Mouse (Mus musculus) embryonic stem cell, embryonic (primary cell): ENCODE measurements around the gene Atg2a.

ENCODE experiments used
- CTCF ChIA-PET, 4 experiments: fragments of 300-600 bp in 2 of 4; fragments of 350-600 bp in 2 of 4; sonication (Branson Sonifier 250); formaldehyde crosslinking; loops; one replicate each; lab custom pipeline; 2022; ENCODE audit warnings: inconsistent platforms in 2 of 4; lab: Charles Lee
- POLR2A ChIA-PET, 4 experiments: fragments of 300-600 bp in 2 of 4; fragments of 350-600 bp in 2 of 4; sonication (Branson Sonifier 250); formaldehyde crosslinking; loops; one replicate each; lab custom pipeline; 2022; ENCODE audit warnings: antibody characterized with exemption in 4 of 4, inconsistent platforms in 1 of 4; lab: Charles Lee

Atg2a gene

GRCm38 (mm10) chr19:6241274-6242107 lies at the start of gene Atg2a:
Gene Atg2a, plus strand, starts transcription at chr19:6241668.
- POLR2A ChIA-PET, result interaction anchor here (0.5 to 2.7 kb wide), 97 partner anchors 8 to 1217 kb away, joined by 3 to 27 read pairs (median 4); partner anchors contain the start of genes Cdc42bpg (in 2 of the 4), Cdca5 (in 2 of the 4), Ehd1 (in 2 of the 4) and Gpha2 (in 2 of the 4)
- CTCF ChIA-PET, result interaction anchor here (0.6 to 2.1 kb wide), 20 partner anchors 12 to 223 kb away, joined by 3 to 11 read pairs (median 5); partner anchors contain the start of genes Ehd1 (in 2 of the 4), Arl2 (in 1 of the 4), Cdc42bpg (in 1 of the 4) and Gpha2 (in 1 of the 4)

GRCm38 (mm10) chr19:6204265-6204664 lies 37.2 kb upstream of the Atg2a start:
- CTCF ChIA-PET, result interaction anchor here in 1 of 4 experiments (0.6 kb wide), 1 partner anchor 284 kb away, joined by 3 read pairs; no protein-coding TSS in a partner anchor
- POLR2A ChIA-PET, result no interaction called here

GRCm38 (mm10) chr19:6206716-6207115 lies 34.8 kb upstream of the Atg2a start:
- CTCF ChIA-PET, result no interaction called here

DNA sequence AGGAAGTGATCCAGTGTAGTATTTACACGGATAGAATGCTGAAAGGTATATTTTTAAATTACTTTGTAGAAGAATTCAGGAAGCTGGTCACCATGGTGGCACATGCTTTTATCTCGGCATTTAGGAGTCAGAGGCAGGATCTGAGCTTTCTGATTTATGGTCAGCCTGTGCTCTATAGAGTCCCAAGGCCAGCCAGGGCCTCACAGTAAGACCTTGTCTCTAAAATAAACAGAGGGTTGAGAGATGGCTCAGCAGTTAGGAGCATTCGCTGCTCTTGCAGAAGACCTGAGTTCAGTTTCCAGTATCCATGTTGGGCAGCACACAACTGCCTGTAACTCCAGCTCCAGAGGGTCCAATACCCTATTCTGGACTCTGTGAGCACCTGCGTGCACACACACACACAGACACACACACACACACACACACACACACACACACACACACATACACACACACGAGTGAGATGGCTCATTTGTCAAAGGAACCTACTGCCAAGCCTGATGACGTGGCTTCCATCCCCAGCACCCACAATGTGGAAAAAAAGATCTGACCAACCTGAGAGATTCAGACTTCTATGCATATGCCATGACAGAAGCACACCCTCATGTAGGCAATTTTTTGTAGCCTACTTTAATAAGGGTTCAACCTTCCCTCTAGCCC lies 25.3 kb upstream of the Atg2a start:
- CTCF ChIA-PET, result interaction anchor here in 2 of 4 experiments (0.6 to 1.9 kb wide), 2 partner anchors 10 to 741 kb away, joined by 4 to 5 read pairs; partner anchors contain the start of gene Gpha2 (in 1 of the 2)
- POLR2A ChIA-PET, result interaction anchor here in 1 of 4 experiments (0.6 to 1.4 kb wide), 3 partner anchors 14 to 475 kb away, joined by 3 to 4 read pairs (median 3); partner anchors contain the start of gene Ltbp3

More at GRCm38 (mm10) chr19:6206716-6207115, 34.8 kb upstream of the Atg2a start:
- POLR2A ChIA-PET, result interaction anchor here in 1 of 4 experiments (0.8 kb wide), 1 partner anchor 63 kb away, joined by 3 read pairs; no protein-coding TSS in a partner anchor

DNA sequence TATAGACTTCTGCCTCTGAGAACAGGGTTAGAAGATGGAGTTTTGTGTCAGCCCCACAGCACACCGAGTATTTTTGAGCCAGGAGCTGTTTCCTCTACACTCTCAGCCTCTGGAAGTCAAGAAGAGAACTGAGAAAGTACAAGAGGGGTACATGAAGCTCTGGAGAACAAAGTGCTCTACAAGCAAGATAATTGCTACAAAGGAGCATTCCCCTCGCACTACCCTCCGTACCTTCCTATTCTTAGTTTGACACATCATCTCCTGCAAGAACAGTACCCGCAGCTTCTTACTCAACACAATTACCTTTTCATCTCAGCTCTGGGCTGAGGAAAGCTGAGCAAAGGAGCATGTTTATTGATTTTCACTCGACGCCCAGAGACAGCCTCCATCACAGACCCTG lies 22.9 kb upstream of the Atg2a start:
- POLR2A ChIA-PET, result interaction anchor here in 2 of 4 experiments (0.8 to 1.1 kb wide), 2 partner anchors 10 kb away, joined by 3 to 5 read pairs; no protein-coding TSS in a partner anchor
- CTCF ChIA-PET, result interaction anchor here in 1 of 4 experiments (0.6 kb wide), 1 partner anchor 401 kb away, joined by 3 read pairs; no protein-coding TSS in a partner anchor

- CTCF ChIA-PET, result interaction anchor here (0.5 to 2.5 kb wide), 20 partner anchors 9 to 937 kb away, joined by 3 to 7 read pairs (median 4); partner anchors contain the start of genes Arl2 (in 3 of the 4), Batf2 (in 1 of the 4), Ppp2r5b (in 1 of the 4) and Znhit2 (in 1 of the 4)
- POLR2A ChIA-PET, result interaction anchor here in 3 of 4 experiments (0.6 to 2.9 kb wide), 38 partner anchors 8 to 763 kb away, joined by 3 to 17 read pairs (median 3); partner anchors contain the start of genes Atg2a (in 2 of the 3), Ppp2r5b (in 2 of the 3), Arl2 (in 1 of the 3) and Batf2 (in 1 of the 3)
Observed at GRCm38 (mm10) chr19:6226135-6226534, 15.3 kb upstream of the Atg2a start, which contains the start of gene Gpha2. Gene Gpha2, plus strand, starts transcription at chr19:6226380.

DNA sequence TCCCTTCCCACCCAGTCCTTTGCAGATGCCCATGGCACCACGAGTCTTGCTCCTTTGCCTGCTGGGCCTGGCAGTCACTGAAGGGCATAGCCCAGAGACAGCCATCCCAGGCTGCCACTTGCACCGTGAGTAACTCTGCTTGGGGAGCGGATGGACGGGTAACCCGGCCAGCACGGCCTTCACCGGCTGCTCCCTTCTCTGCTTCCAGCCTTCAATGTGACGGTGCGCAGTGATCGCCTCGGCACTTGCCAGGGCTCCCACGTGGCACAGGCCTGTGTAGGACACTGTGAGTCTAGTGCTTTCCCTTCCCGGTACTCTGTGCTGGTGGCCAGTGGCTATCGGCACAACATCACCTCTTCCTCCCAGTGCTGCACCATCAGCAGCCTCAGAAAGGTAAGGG lies 14.7 kb upstream of the Atg2a start:
- POLR2A ChIA-PET, result interaction anchor here in 3 of 4 experiments (0.6 to 2.9 kb wide), 25 partner anchors 8 to 421 kb away, joined by 3 to 17 read pairs (median 3); partner anchors contain the start of genes Atg2a (in 2 of the 3), Arl2 (in 1 of the 3), Batf2 (in 1 of the 3) and Cdc42bpg (in 1 of the 3)
- CTCF ChIA-PET, result interaction anchor here (0.7 to 2.5 kb wide), 15 partner anchors 8 to 440 kb away, joined by 3 to 7 read pairs (median 4); partner anchors contain the start of genes Arl2 (in 2 of the 4), Batf2 (in 1 of the 4), Ppp2r5b (in 1 of the 4) and Znhit2 (in 1 of the 4)

- ChIA-PET POLR2A (interaction anchor here (0.6 to 1.9 kb wide), 8 partner anchors 9 to 682 kb away, joined by 3 to 6 read pairs (median 4); partner anchors contain the start of gene Prdx5 (in 1 of the 4)), CTCF (interaction anchor here in 1 of 4 experiments (1.0 kb wide), 1 partner anchor 303 kb away, joined by 3 read pairs; the partner anchor contains the start of gene Cdc42ep2)
Observed at GRCm38 (mm10) chr19:6227864-6228263, 13.6 kb upstream of the Atg2a start.

GRCm38 (mm10) chr19:6230411-6230810 lies 11.1 kb upstream of the Atg2a start:
- POLR2A ChIA-PET, result interaction anchor here in 2 of 4 experiments (0.5 to 1.2 kb wide), 3 partner anchors 60 to 145 kb away, joined by 3 to 5 read pairs (median 3); partner anchors contain the start of gene Men1 (in 1 of the 2)
- CTCF ChIA-PET, result no interaction called here

GRCm38 (mm10) chr19:6231036-6231435 lies 10.4 kb upstream of the Atg2a start:
- CTCF ChIA-PET, result no interaction called here
- POLR2A ChIA-PET, result interaction anchor here in 1 of 4 experiments (0.8 kb wide), 1 partner anchor 267 kb away, joined by 3 read pairs; the partner anchor contains the start of gene Pola2

DNA sequence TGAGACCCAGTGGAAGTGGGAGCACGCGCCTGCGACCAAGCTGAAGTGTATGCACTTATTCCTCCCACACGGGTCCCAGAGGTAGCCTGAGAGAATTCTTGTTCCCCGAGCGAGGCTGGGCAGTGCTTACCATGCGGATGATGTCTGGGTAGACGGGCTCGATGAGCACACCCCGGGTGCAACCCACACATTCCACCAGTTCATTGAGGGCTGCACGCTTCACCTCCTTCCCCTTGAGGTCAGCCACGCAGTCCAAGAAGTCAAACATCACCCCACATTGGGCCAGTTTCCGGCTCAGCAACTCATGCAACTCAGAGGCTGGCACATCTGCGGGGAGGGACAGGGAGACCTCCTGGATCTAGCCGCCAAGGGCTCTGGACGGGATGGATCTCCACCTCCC lies 7.8 kb upstream of the Atg2a start:
- ChIA-PET POLR2A (interaction anchor here in 2 of 4 experiments (0.5 to 2.9 kb wide), 9 partner anchors 8 to 292 kb away, joined by 3 to 17 read pairs (median 3); partner anchors contain the start of genes Arl2 (in 1 of the 2) and Gpha2 (in 1 of the 2)), CTCF (interaction anchor here in 1 of 4 experiments (2.8 kb wide), 1 partner anchor 92 kb away, joined by 8 read pairs; the partner anchor contains the start of gene Arl2)

- ChIA-PET CTCF (interaction anchor here in 2 of 4 experiments (1.0 to 2.8 kb wide), 6 partner anchors 8 to 217 kb away, joined by 3 to 8 read pairs (median 5); partner anchors contain the start of genes Arl2 (in 1 of the 2), Gpha2 (in 1 of the 2), Map4k2 (in 1 of the 2) and Tm7sf2 (in 1 of the 2)), POLR2A (interaction anchor here in 2 of 4 experiments (0.8 to 2.9 kb wide), 15 partner anchors 8 to 150 kb away, joined by 3 to 17 read pairs (median 6); partner anchors contain the start of genes Arl2 (in 2 of the 2), Gpha2 (in 2 of the 2), Batf2 (in 1 of the 2) and Cdca5 (in 1 of the 2))
Observed at GRCm38 (mm10) chr19:6234337-6235083, 7.0 kb upstream of the Atg2a start.

DNA sequence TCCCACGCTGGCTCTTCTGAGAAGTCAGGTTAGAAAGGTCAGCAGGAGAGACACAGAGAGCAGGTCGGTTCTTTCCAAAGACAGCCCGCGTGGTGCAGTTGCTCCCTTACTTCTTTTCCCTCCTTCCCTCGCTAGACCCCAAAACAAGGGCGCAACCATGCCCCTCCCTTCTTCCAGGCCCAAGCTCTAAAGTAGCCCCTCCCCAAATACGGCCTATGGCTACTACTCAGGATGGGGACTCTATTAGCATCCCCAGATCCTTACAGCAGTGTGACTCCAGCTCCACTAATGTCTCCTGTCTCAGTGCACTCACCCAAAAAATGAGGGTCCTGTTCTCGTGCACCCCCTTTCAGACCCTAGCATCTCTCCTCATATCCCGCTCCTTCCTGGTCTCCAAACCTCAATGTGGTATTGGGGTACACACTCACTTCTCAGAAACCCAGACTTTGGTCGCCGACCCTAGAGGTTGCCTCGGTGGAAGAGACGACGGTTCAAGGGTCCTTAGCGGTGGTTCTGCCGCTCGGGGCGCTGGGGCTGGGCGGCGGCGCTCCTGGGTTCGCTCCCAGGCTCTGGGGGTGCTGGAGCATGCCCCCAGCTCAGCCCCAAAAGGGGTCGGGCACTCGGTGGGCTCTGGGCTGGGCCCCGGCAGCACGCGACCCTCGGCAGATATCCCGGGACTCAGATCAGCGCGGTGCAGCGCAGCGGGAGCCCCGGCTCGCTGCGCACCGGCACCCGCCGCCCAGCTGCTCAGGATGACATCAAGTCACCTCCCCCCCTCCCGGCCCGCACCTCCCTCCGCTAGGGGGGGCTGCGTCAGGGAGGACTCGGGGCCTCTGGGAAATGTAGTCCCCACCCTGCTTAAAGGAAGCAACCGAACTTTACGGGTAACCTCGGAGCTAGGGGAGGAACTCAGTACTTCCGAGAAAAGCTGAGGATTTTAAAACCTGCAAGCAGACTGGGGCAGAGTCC lies 6.1 kb upstream of the Atg2a start, which contains the start of gene Ppp2r5b:
Gene Ppp2r5b, minus strand, starts transcription at position 789 of the 969 bp plus-strand sequence.
- ChIA-PET POLR2A (interaction anchor here in 3 of 4 experiments (0.6 to 2.9 kb wide), 26 partner anchors 9 to 674 kb away, joined by 3 to 17 read pairs (median 4); partner anchors contain the start of genes Gpha2 (in 3 of the 3), Arl2 (in 2 of the 3), Ehd1 (in 2 of the 3) and Snx15 (in 2 of the 3)), CTCF (interaction anchor here in 3 of 4 experiments (0.6 to 2.8 kb wide), 17 partner anchors 9 to 311 kb away, joined by 3 to 8 read pairs (median 3); partner anchors contain the start of genes Gpha2 (in 2 of the 3), Arl2 (in 1 of the 3), Cdc42bpg (in 1 of the 3) and Map4k2 (in 1 of the 3))

- POLR2A ChIA-PET, result interaction anchor here in 3 of 4 experiments (0.6 to 2.9 kb wide), 20 partner anchors 10 to 674 kb away, joined by 3 to 14 read pairs (median 4); partner anchors contain the start of genes Ehd1 (in 2 of the 3), Gpha2 (in 2 of the 3), Snx15 (in 2 of the 3) and Arl2 (in 1 of the 3)
- CTCF ChIA-PET, result interaction anchor here in 3 of 4 experiments (0.6 to 2.8 kb wide), 14 partner anchors 10 to 218 kb away, joined by 3 to 8 read pairs (median 4); partner anchors contain the start of genes Arl2 (in 1 of the 3), Cdc42bpg (in 1 of the 3), Gpha2 (in 1 of the 3) and Sac3d1 (in 1 of the 3)
Observed at GRCm38 (mm10) chr19:6236053-6236441, 5.4 kb upstream of the Atg2a start.
